Mouse (Mus musculus): ENCODE data around the gene Lrba. TPM values are rescaled to one million over a fixed set of nuclear protein-coding genes. Genes with fewer than 3 reads are reported as not detected.

Lrba gene
- polyA plus RNA-seq, 1 experiment from 2014 or later: 8.8 TPM

- no peak overlapping the region for H3K27ac ChIP-seq (ENCODE audit: low read depth, low read length)
- H3K4me1 ChIP-seq (replicated peaks; ENCODE audit: control insufficient read depth, insufficient read depth, low read length): no peaks in the 10 kb centered on the region
- H3K4me2 ChIP-seq (replicated peaks; ENCODE audit: low read depth): no peak overlapping the region
- no peaks in the 10 kb centered on the region for H3K9me3 ChIP-seq (ENCODE audit: control insufficient read depth)
- no peaks in the 10 kb centered on the region for H3K27me3 ChIP-seq (replicated peaks; ENCODE audit: control insufficient read depth, insufficient read depth, low read length)
- WGBS: 67% methylated on average over 1 of the region's 1 CpGs
- ATAC-seq: no peak
- no peak for TF ChIP-seq CTCF (IDR thresholded peaks at IDR 0.05; ENCODE audit: low read depth)
- H3K36me3 ChIP-seq (ENCODE audit: control insufficient read depth, insufficient read depth): no peaks in the 10 kb centered on the region
- no peak overlapping the region for H3K4me3 ChIP-seq (ENCODE audit: low read depth, low read length)
- H3K9ac ChIP-seq (ENCODE audit: low read depth, low read length): no peak overlapping the region
Observed at GRCm38 (mm10) chr3:86251212-86251611, 26.7 kb downstream of the Lrba start.

GRCm38 (mm10) chr3:86252588-86252987 is 28.1 kb downstream of the Lrba start:
- TF ChIP-seq CTCF (IDR thresholded peaks at IDR 0.05; ENCODE audit: low read depth): no peak
- Histone ChIP-seq H3K36me3 (ENCODE audit: control insufficient read depth, insufficient read depth) (no peaks in the 10 kb centered on the region), H3K4me2 (replicated peaks; ENCODE audit: low read depth) (no peak overlapping the region), H3K27me3 (replicated peaks; ENCODE audit: control insufficient read depth, insufficient read depth, low read length) (no peaks in the 10 kb centered on the region), H3K9me3 (ENCODE audit: control insufficient read depth) (no peaks in the 10 kb centered on the region), H3K4me1 (replicated peaks; ENCODE audit: control insufficient read depth, insufficient read depth, low read length) (no peaks in the 10 kb centered on the region), H3K9ac (ENCODE audit: low read depth, low read length) (no peak overlapping the region), H3K4me3 (ENCODE audit: low read depth, low read length) (no peak overlapping the region), H3K27ac (ENCODE audit: low read depth, low read length) (no peak overlapping the region)
- no peak for ATAC-seq

- H3K4me3 ChIP-seq (ENCODE audit: low read depth, low read length): no peak overlapping the region
- H3K27me3 ChIP-seq (replicated peaks; ENCODE audit: control insufficient read depth, insufficient read depth, low read length): no peaks in the 10 kb centered on the region
- H3K9me3 ChIP-seq (ENCODE audit: control insufficient read depth): no peaks in the 10 kb centered on the region
- H3K9ac ChIP-seq (ENCODE audit: low read depth, low read length): no peak overlapping the region
- H3K27ac ChIP-seq (ENCODE audit: low read depth, low read length): no peak overlapping the region
- no peak overlapping the region for H3K4me2 ChIP-seq (replicated peaks; ENCODE audit: low read depth)
- no peak for ATAC-seq
- H3K36me3 ChIP-seq (ENCODE audit: control insufficient read depth, insufficient read depth): no peaks in the 10 kb centered on the region
- H3K4me1 ChIP-seq (replicated peaks; ENCODE audit: control insufficient read depth, insufficient read depth, low read length): no peaks in the 10 kb centered on the region
- TF ChIP-seq CTCF (IDR thresholded peaks at IDR 0.05; ENCODE audit: low read depth): no peak
- 55% methylated on average over 3 of the region's 3 CpGs for WGBS
Observed at GRCm38 (mm10) chr3:86253071-86253470, 28.6 kb downstream of the Lrba start.

GRCm38 (mm10) chr3:86253791-86254190 is 29.3 kb downstream of the Lrba start:
- no peaks in the 10 kb centered on the region for H3K4me1 ChIP-seq (replicated peaks; ENCODE audit: control insufficient read depth, insufficient read depth, low read length)
- no peaks in the 10 kb centered on the region for H3K27me3 ChIP-seq (replicated peaks; ENCODE audit: control insufficient read depth, insufficient read depth, low read length)
- no peak overlapping the region for H3K4me3 ChIP-seq (ENCODE audit: low read depth, low read length)
- H3K9me3 ChIP-seq (ENCODE audit: control insufficient read depth): no peaks in the 10 kb centered on the region
- WGBS: 31% methylated on average over 1 of the region's 1 CpGs
- ATAC-seq: no peak
- H3K4me2 ChIP-seq (replicated peaks; ENCODE audit: low read depth): no peak overlapping the region
- H3K9ac ChIP-seq (ENCODE audit: low read depth, low read length): no peak overlapping the region
- TF ChIP-seq CTCF (IDR thresholded peaks at IDR 0.05; ENCODE audit: low read depth): no peak
- no peaks in the 10 kb centered on the region for H3K36me3 ChIP-seq (ENCODE audit: control insufficient read depth, insufficient read depth)
- H3K27ac ChIP-seq (ENCODE audit: low read depth, low read length): no peak overlapping the region

GRCm38 (mm10) chr3:86268074-86268702 is 43.7 kb downstream of the Lrba start:
- no peak for ATAC-seq
- no peak overlapping the region for H3K4me2 ChIP-seq (replicated peaks; ENCODE audit: low read depth)
- H3K9ac ChIP-seq (ENCODE audit: low read depth, low read length): no peak overlapping the region
- H3K4me1 ChIP-seq (replicated peaks; ENCODE audit: control insufficient read depth, insufficient read depth, low read length): no peaks in the 10 kb centered on the region
- peak; percentile 89 for TF ChIP-seq CTCF (IDR thresholded peaks at IDR 0.05; ENCODE audit: low read depth)
- no peak overlapping the region for H3K27ac ChIP-seq (ENCODE audit: low read depth, low read length)
- H3K36me3 ChIP-seq (ENCODE audit: control insufficient read depth, insufficient read depth): no peaks in the 10 kb centered on the region
- 10% methylated on average over 1 of the region's 1 CpGs for WGBS
- H3K27me3 ChIP-seq (replicated peaks; ENCODE audit: control insufficient read depth, insufficient read depth, low read length): no peaks in the 10 kb centered on the region
- no peaks in the 10 kb centered on the region for H3K9me3 ChIP-seq (ENCODE audit: control insufficient read depth)
- H3K4me3 ChIP-seq (ENCODE audit: low read depth, low read length): no peak overlapping the region

GRCm38 (mm10) chr3:86275651-86276050 is 51.2 kb downstream of the Lrba start:
- H3K4me3 ChIP-seq (ENCODE audit: low read depth, low read length): no peak overlapping the region
- no peaks in the 10 kb centered on the region for H3K36me3 ChIP-seq (ENCODE audit: control insufficient read depth, insufficient read depth)
- H3K4me1 ChIP-seq (replicated peaks; ENCODE audit: control insufficient read depth, insufficient read depth, low read length): no peaks in the 10 kb centered on the region
- no peak overlapping the region for H3K4me2 ChIP-seq (replicated peaks; ENCODE audit: low read depth)
- H3K9ac ChIP-seq (ENCODE audit: low read depth, low read length): no peak overlapping the region
- WGBS: 73% methylated on average over 1 of the region's 1 CpGs
- no peak for TF ChIP-seq CTCF (IDR thresholded peaks at IDR 0.05; ENCODE audit: low read depth)
- no peak for ATAC-seq
- H3K27me3 ChIP-seq (replicated peaks; ENCODE audit: control insufficient read depth, insufficient read depth, low read length): no peaks in the 10 kb centered on the region
- no peaks in the 10 kb centered on the region for H3K9me3 ChIP-seq (ENCODE audit: control insufficient read depth)
- no peak overlapping the region for H3K27ac ChIP-seq (ENCODE audit: low read depth, low read length)

GRCm38 (mm10) chr3:86291326-86291725 is 66.8 kb downstream of the Lrba start:
- H3K4me2 ChIP-seq (replicated peaks; ENCODE audit: low read depth): no peak overlapping the region
- H3K27me3 ChIP-seq (replicated peaks; ENCODE audit: control insufficient read depth, insufficient read depth, low read length): no peaks in the 10 kb centered on the region
- no peaks in the 10 kb centered on the region for H3K36me3 ChIP-seq (ENCODE audit: control insufficient read depth, insufficient read depth)
- 64% methylated on average over 8 of the region's 8 CpGs for WGBS
- no peak overlapping the region for H3K4me3 ChIP-seq (ENCODE audit: low read depth, low read length)
- no peak for TF ChIP-seq CTCF (IDR thresholded peaks at IDR 0.05; ENCODE audit: low read depth)
- H3K27ac ChIP-seq (ENCODE audit: low read depth, low read length): no peak overlapping the region
- H3K9me3 ChIP-seq (ENCODE audit: control insufficient read depth): no peaks in the 10 kb centered on the region
- no peak for ATAC-seq
- H3K9ac ChIP-seq (ENCODE audit: low read depth, low read length): no peak overlapping the region
- H3K4me1 ChIP-seq (replicated peaks; ENCODE audit: control insufficient read depth, insufficient read depth, low read length): no peaks in the 10 kb centered on the region
